Mouse (Mus musculus) heart, adult 8-10 months (tissue): Measurements from ENCODE around the gene Hnrnph2. TPM values are rescaled to one million over a fixed set of nuclear protein-coding genes. Genes with fewer than 3 reads are reported as not detected.
A peak's percentile ranks its signal among the peaks of the same experiment; 100 is the strongest.

Experiments used
- DNase-seq: peaks from one replicate; pipeline ENCODE4 v3.0.0; 2022; ENCODE audit warnings: low spot score
- total RNA-seq, 4 experiments: library from RNA; stranded (reverse); gene quantifications; 2 replicates each; pipeline ENCODE4 v1.2.4; 2022

The Hnrnph2 gene
- total RNA-seq, 4 experiments from 2014 or later = 59.2 to 80.7 (median 62.8) TPM

- peak; percentile 30 for DNase-seq
These were observed 11.4 kb downstream of the Hnrnph2 start for GRCm38 (mm10) chrX:134612285-134612959.

GRCm38 (mm10) chrX:134614306-134614705 lies 13.3 kb downstream of the Hnrnph2 start:
- DNase-seq = no peak

GRCm38 (mm10) chrX:134619695-134620094 lies 18.7 kb downstream of the Hnrnph2 start:
- DNase-seq = no peak

GRCm38 (mm10) chrX:134620254-134620865 lies 19.4 kb downstream of the Hnrnph2 start:
- no peak for DNase-seq

GRCm38 (mm10) chrX:134621685-134622084 lies 20.7 kb downstream of the Hnrnph2 start:
- no peak for DNase-seq

- no peak for DNase-seq
These were observed 22.4 kb downstream of the Hnrnph2 start for GRCm38 (mm10) chrX:134623350-134623749.

- no peak for DNase-seq
These were observed 27.2 kb downstream of the Hnrnph2 start for GRCm38 (mm10) chrX:134628200-134628599.

GRCm38 (mm10) chrX:134632710-134633109 lies 31.7 kb downstream of the Hnrnph2 start:
- no peak for DNase-seq

- no peak for DNase-seq
These were observed 34.1 kb downstream of the Hnrnph2 start for GRCm38 (mm10) chrX:134635111-134635510.

- DNase-seq = peak; percentile 1
These were observed 34.9 kb downstream of the Hnrnph2 start for GRCm38 (mm10) chrX:134635860-134636259.

- no peak for DNase-seq
These were observed 40.2 kb downstream of the Hnrnph2 start for GRCm38 (mm10) chrX:134641000-134641760.

- DNase-seq = no peak
These were observed 45.4 kb downstream of the Hnrnph2 start for GRCm38 (mm10) chrX:134646338-134646737.

GRCm38 (mm10) chrX:134647421-134647820 lies 46.4 kb downstream of the Hnrnph2 start:
- DNase-seq = no peak

- DNase-seq = peak; percentile 62
These were observed 47.2 kb downstream of the Hnrnph2 start for GRCm38 (mm10) chrX:134648031-134648692.

GRCm38 (mm10) chrX:134652061-134652460 lies 51.1 kb downstream of the Hnrnph2 start:
- DNase-seq = no peak

Other genes starting within 250 kb of the Hnrnph2 start
- under 1 TPM; 0.17 to 0.33 (median 0.25) TPM for gene Drp2, start 196.6 kb upstream of the Hnrnph2 start, total RNA-seq
- not detected for gene Taf7l, start 124.7 kb upstream of the Hnrnph2 start, total RNA-seq
- 10 to 100 TPM; 17.8 to 27.5 (median 22.6) TPM for gene Timm8a1, start 59.3 kb upstream of the Hnrnph2 start, total RNA-seq
- gene Btk, start 17.6 kb upstream of the Hnrnph2 start, total RNA-seq = 1 to 10 TPM in 1 of 4 experiments, under 1 TPM in 3; 0.44 to 1.3 (median 0.75) TPM
- 100 to 1,000 TPM in 2 of 4 experiments, 10 to 100 TPM in 2; 71.8 to 139 (median 101) TPM for gene Rpl36a, start 15.5 kb upstream of the Hnrnph2 start, total RNA-seq
- 1 to 10 TPM; 1.7 to 2.7 (median 1.7) TPM for gene Gla, start 54 bp upstream of the Hnrnph2 start, total RNA-seq
- 1 to 10 TPM; 2.1 to 7.4 (median 5.0) TPM for gene Armcx4, start 85.3 kb downstream of the Hnrnph2 start, total RNA-seq
- gene Armcx1, start 116.8 kb downstream of the Hnrnph2 start, total RNA-seq = 1 to 10 TPM; 2.5 to 4.3 (median 3.4) TPM
- 1 to 10 TPM in 1 of 4 experiments, under 1 TPM in 3; 0.50 to 1.1 (median 0.56) TPM for gene Armcx6, start 150.2 kb downstream of the Hnrnph2 start, total RNA-seq
- 10 to 100 TPM; 11.3 to 14.2 (median 12.5) TPM for gene Armcx3, start 155.4 kb downstream of the Hnrnph2 start, total RNA-seq
- gene Armcx2, start 208.0 kb downstream of the Hnrnph2 start, total RNA-seq = 1 to 10 TPM; 3.4 to 5.6 (median 5.1) TPM